Mouse (Mus musculus): Measurements from ENCODE around the gene Gdpd5.

GRCm38 (mm10) chr7:99449751-99450150 lies 68.5 kb downstream of the Gdpd5 start:
- no peak for TF ChIP-seq CTCF (IDR thresholded peaks at IDR 0.05; ENCODE audit: low read depth, low read length)
- no peak for TF ChIP-seq POLR2A (IDR thresholded peaks at IDR 0.05; ENCODE audit: extremely low read depth, insufficient read depth, low read length)
